Mouse (Mus musculus): ENCODE data around the gene Aif1l. TPM values are rescaled to one million over a fixed set of nuclear protein-coding genes. Genes with fewer than 3 reads are reported as not detected.
A peak's percentile ranks its signal among the peaks of the same experiment; 100 is the strongest.
"Not testable (repeated sequence)": the region's sequence is repeated elsewhere in the genome, so short reads cannot be mapped to it uniquely, and the experiment has no call there.

Aif1l gene
- total RNA-seq (2021): 1 to 10 TPM; 6.1 to 8.8 TPM

- peak; percentile 29 to 30 for DNase-seq
These were observed at the start of gene Aif1l for GRCm38 (mm10) chr2:31950058-31950871. TSS of gene Aif1l (plus strand) at chr2:31950139.

- DNase-seq: no peak
These were observed 49.0 kb upstream of the Aif1l start for GRCm38 (mm10) chr2:31900932-31901331.

GRCm38 (mm10) chr2:31901659-31902362 lies 48.1 kb upstream of the Aif1l start:
- DNase-seq: no peak

GRCm38 (mm10) chr2:31904089-31904488 lies 45.9 kb upstream of the Aif1l start:
- no peak for DNase-seq

GRCm38 (mm10) chr2:31904622-31905021 lies 45.3 kb upstream of the Aif1l start:
- DNase-seq: no peak

GRCm38 (mm10) chr2:31905682-31906081 lies 44.3 kb upstream of the Aif1l start:
- no peak for DNase-seq

- DNase-seq: no peak
These were observed 43.5 kb upstream of the Aif1l start for GRCm38 (mm10) chr2:31906407-31906806.

- DNase-seq: no peak
These were observed 37.4 kb upstream of the Aif1l start for GRCm38 (mm10) chr2:31912575-31912974.

GRCm38 (mm10) chr2:31914213-31914612 lies 35.7 kb upstream of the Aif1l start:
- not testable (repeated sequence) for DNase-seq

- DNase-seq: peak; percentile 73 to 78
These were observed 34.8 kb upstream of the Aif1l start for GRCm38 (mm10) chr2:31915112-31915511.

- no peak for DNase-seq
These were observed 32.3 kb upstream of the Aif1l start for GRCm38 (mm10) chr2:31917636-31918035.

GRCm38 (mm10) chr2:31923645-31924044 lies 26.3 kb upstream of the Aif1l start:
- no peak for DNase-seq

- no peak for DNase-seq
These were observed 25.1 kb upstream of the Aif1l start for GRCm38 (mm10) chr2:31924811-31925210.

- no peak for DNase-seq
These were observed 24.0 kb upstream of the Aif1l start for GRCm38 (mm10) chr2:31925936-31926335.

- DNase-seq: no peak
These were observed 20.3 kb upstream of the Aif1l start for GRCm38 (mm10) chr2:31929664-31930063.

- DNase-seq: no peak
These were observed 15.4 kb upstream of the Aif1l start for GRCm38 (mm10) chr2:31934551-31934950.

GRCm38 (mm10) chr2:31935054-31935453 lies 14.9 kb upstream of the Aif1l start:
- no peak for DNase-seq

GRCm38 (mm10) chr2:31938298-31938697 lies 11.6 kb upstream of the Aif1l start:
- DNase-seq: no peak

GRCm38 (mm10) chr2:31943011-31943410 lies 6.9 kb upstream of the Aif1l start:
- no peak for DNase-seq

- no peak for DNase-seq
These were observed 4.4 kb upstream of the Aif1l start for GRCm38 (mm10) chr2:31945580-31945979.

- no peak for DNase-seq
These were observed 1.5 kb upstream of the Aif1l start for GRCm38 (mm10) chr2:31948392-31948791.

GRCm38 (mm10) chr2:31948801-31949200 lies 1.1 kb upstream of the Aif1l start:
- no peak for DNase-seq

- DNase-seq: no peak
These were observed 1.0 kb downstream of the Aif1l start for GRCm38 (mm10) chr2:31950966-31951365.

- no peak for DNase-seq
These were observed 2.3 kb downstream of the Aif1l start for GRCm38 (mm10) chr2:31952236-31952635.

Measured in layer of hippocampus, postnatal 36 days (tissue).